Mouse (Mus musculus) E14TG2a.4 (cell line): ENCODE results near the gene Gnb1l.

ENCODE experiments used
- CTCF ChIP-seq: conservative IDR thresholded peaks from 2 replicates; pipeline ENCODE4 v1.5.1; 2014; ENCODE audit warnings: low read length
- POU5F1 ChIP-seq: IDR thresholded peaks from 2 replicates; pipeline ENCODE4 v1.6.1; 2014; ENCODE audit warnings: low read length, borderline replicate concordance

- TF ChIP-seq CTCF (no peak), POU5F1 (no peak)
Observed at GRCm38 (mm10) chr16:18539281-18539680, 40.8 kb downstream of the Gnb1l start.
